Mouse (Mus musculus): ENCODE results near the gene Tmem200b. TPM values are rescaled to one million over a fixed set of nuclear protein-coding genes. Genes with fewer than 3 reads are reported as not detected.

The Tmem200b gene
- total and polyA plus RNA-seq, 2 experiments from 2014 or later = 0.33 to 2.5 TPM

DNA sequence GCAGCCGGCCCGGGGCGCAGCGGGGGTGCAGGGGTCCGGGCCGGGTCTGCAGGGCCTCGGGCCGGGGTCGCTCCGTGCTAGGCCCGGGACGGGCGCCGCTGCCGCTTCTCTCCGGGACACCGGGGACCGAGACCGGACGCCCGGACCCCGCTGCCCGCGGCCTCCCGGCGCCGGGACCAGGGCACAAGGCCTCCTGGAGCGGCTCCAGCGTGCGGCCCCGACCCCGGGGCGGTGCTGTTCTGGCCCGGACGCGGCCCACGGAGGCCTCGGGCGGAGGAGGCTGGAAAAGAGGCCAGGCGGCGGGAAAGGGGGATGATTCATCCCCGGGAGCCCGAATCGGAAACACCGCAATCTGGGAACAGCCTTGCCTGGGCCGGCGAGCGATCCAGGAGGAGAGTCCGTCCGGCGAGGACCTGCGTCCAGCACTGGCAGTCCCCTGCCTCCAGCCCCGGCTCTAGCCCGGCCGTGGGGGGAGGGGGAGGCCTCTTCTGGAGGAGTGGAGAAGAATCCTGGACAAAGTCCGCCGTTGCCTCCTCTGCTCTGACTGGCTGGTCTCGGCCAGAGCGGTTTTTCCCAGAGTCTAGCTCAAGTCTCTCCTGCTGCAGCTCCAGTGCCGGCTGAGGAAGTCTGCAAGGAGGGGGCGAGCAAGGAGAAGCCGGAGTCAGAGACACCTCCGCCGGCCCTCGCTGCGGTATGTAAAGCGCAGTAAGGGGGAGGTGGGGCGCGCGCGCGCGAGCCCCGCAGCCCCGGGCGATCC, 798 bp upstream of the Tmem200b start:
- peaks cover 67% of the 10 kb centered on the region for H3K27me3 ChIP-seq (ENCODE audit: insufficient read depth, low read length)
- ATAC-seq = 0 out of 2 replicates have a peak, but pooled peaks have one; percentile 10
- no peaks in the 10 kb centered on the region for H3K9me3 ChIP-seq (ENCODE audit: low read length)
- WGBS = under 1% methylated on average over 73 of the region's 76 CpGs
- H3K4me2 ChIP-seq (ENCODE audit: low read depth) = peak overlapping the region; percentile 80
- TF ChIP-seq CTCF (IDR thresholded peaks at IDR 0.05; ENCODE audit: low read depth) = no peak
- peak overlapping the region; percentile 49 for H3K4me3 ChIP-seq (ENCODE audit: low read depth, low read length)
- H3K36me3 ChIP-seq (ENCODE audit: insufficient read depth) = peaks cover 13% of the 10 kb centered on the region; the same call in 1 of the 2 replicates
- H3K9ac ChIP-seq = peak overlapping the region; percentile 35
- H3K4me1 ChIP-seq (ENCODE audit: insufficient read depth) = no peaks in the 10 kb centered on the region
- no peak overlapping the region for H3K27ac ChIP-seq (ENCODE audit: low read depth, low read length)
- DNase-seq = peak; percentile 16

DNA sequence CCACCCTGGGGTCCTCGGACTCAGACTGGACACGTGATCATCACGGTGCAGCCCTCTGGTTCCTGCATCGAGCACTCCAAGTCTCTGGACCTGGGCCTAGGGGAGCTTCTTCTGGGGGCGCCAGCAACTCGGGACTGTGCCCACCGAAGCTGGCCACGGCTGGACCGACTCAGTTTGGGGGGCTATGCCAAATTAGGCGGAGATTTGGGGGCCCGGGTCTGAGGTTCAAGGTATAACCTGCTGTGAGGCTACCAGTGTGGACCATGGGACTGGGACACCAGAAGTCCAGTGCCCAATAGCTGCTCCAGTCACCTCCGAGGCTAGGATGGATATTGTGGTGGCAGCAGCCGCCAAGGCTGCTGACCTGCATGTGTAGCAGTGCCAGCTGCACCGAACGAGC, 833 bp downstream of the Tmem200b start:
- Histone ChIP-seq H3K27ac (ENCODE audit: low read depth, low read length) (no peak overlapping the region), H3K27me3 (ENCODE audit: insufficient read depth, low read length) (peaks cover 51% of the 10 kb centered on the region), H3K4me1 (ENCODE audit: insufficient read depth) (no peaks in the 10 kb centered on the region), H3K9ac (no peak overlapping the region), H3K4me2 (ENCODE audit: low read depth) (no peak overlapping the region), H3K36me3 (ENCODE audit: insufficient read depth) (peaks cover 27% of the 10 kb centered on the region), H3K4me3 (ENCODE audit: low read depth, low read length) (peak overlapping the region; percentile 49; the same call in 1 of the 2 replicates), H3K9me3 (ENCODE audit: low read length) (no peaks in the 10 kb centered on the region)
- WGBS = 56% methylated on average over 15 of the region's 15 CpGs
- no peak for TF ChIP-seq CTCF (IDR thresholded peaks at IDR 0.05; ENCODE audit: low read depth)
- ATAC-seq (no peak), DNase-seq (no peak)

DNA sequence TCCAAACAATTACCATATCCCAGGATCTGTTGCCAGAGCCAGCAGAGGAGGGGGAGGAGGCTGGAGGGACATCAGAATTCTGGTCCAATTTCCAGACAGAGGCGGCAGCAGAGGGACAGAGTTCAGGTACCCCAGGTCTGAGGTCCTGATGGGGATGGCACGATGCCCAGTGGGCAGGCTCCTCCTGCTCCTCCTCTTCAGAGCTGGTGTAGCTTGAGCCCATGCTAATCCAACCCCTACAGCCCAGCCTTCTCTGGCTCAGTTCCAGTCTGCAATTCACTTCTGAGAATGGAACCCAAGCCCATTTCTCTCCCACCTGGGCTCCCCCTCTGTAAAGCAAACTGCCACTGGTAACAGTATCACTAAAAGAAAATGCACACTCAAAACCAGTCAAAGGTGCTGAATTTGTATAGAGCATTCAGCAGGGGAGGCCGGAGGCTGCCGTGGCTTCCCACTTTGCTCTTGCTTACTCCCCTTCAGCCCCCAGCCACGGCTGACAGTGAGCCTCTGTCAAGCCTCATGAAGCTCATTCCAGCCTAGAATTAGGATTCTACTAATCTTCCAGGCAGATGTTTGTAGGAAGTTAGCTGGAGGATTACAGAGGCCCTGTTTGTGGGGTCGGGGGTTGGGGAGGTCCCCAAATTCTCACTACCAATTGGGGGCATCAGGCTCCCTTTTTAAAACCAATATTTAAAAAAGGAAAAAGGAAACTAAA, 2.7 kb downstream of the Tmem200b start:
- Histone ChIP-seq H3K27me3 (ENCODE audit: insufficient read depth, low read length) (peaks cover 36% of the 10 kb centered on the region), H3K4me1 (ENCODE audit: insufficient read depth) (no peaks in the 10 kb centered on the region), H3K36me3 (ENCODE audit: insufficient read depth) (peaks cover 44% of the 10 kb centered on the region), H3K4me2 (ENCODE audit: low read depth) (no peak overlapping the region), H3K9me3 (ENCODE audit: low read length) (no peaks in the 10 kb centered on the region), H3K4me3 (ENCODE audit: low read depth, low read length) (no peak overlapping the region), H3K9ac (no peak overlapping the region), H3K27ac (ENCODE audit: low read depth, low read length) (no peak overlapping the region)
- TF ChIP-seq CTCF (IDR thresholded peaks at IDR 0.05; ENCODE audit: low read depth) = no peak
- no peak for DNase-seq
- no peak for ATAC-seq
- WGBS = 38% methylated on average over 6 of the region's 6 CpGs

DNA sequence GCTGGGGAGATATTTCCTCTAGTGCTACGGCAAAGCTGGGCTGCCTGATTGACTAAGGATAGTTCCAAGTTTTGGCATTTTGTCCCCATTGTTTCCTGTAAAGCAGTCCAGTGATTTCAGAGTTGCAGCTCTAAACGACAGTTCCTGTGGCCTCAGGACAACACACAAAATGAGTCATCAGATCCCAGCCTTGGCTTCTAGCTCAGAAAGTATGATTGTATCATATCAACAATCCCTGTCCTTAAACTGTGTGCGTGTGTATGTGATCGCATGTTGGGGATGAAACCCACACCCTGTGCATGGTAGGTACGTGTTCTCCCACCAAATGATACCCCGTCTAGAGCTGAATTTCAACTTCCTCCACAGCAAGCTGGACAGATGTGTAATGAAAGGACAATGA, 7.6 kb downstream of the Tmem200b start:
- Histone ChIP-seq H3K4me1 (ENCODE audit: insufficient read depth) (no peaks in the 10 kb centered on the region), H3K4me3 (ENCODE audit: low read depth, low read length) (no peak overlapping the region), H3K4me2 (ENCODE audit: low read depth) (no peak overlapping the region), H3K9ac (no peak overlapping the region), H3K27me3 (ENCODE audit: insufficient read depth, low read length) (no peaks in the 10 kb centered on the region), H3K27ac (ENCODE audit: low read depth, low read length) (no peak overlapping the region), H3K9me3 (ENCODE audit: low read length) (no peaks in the 10 kb centered on the region), H3K36me3 (ENCODE audit: insufficient read depth) (peaks cover 68% of the 10 kb centered on the region)
- no peak for TF ChIP-seq CTCF (IDR thresholded peaks at IDR 0.05; ENCODE audit: low read depth)
- ATAC-seq (no peak), DNase-seq (no peak)
- WGBS = 82% methylated on average over 6 of the region's 6 CpGs

DNA sequence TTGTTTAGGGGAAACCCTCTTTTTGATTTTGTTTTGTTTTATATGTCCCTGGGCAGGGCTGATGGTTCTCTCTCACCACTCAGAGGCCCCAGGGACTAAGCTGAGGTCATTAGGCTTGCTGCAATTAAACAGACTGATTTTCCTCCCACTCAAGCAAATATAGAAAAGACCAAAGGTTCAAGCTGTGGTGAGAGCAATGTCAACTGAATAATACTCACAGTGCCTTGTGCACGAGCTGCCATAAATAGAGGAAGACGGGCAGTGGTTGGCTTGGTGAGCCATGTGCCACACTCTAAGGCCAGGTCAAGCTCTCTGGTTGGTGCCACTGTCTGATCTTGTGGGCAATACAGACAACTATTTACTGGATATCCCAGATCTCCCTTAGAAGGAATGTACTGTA, 17.9 kb downstream of the Tmem200b start:
- Histone ChIP-seq H3K9ac (no peak overlapping the region), H3K9me3 (ENCODE audit: low read length) (no peaks in the 10 kb centered on the region), H3K36me3 (ENCODE audit: insufficient read depth) (peaks cover 15% of the 10 kb centered on the region), H3K4me3 (ENCODE audit: low read depth, low read length) (no peak overlapping the region), H3K27ac (ENCODE audit: low read depth, low read length) (no peak overlapping the region), H3K4me1 (ENCODE audit: insufficient read depth) (no peaks in the 10 kb centered on the region), H3K27me3 (ENCODE audit: insufficient read depth, low read length) (no peaks in the 10 kb centered on the region), H3K4me2 (ENCODE audit: low read depth) (no peak overlapping the region)
- ATAC-seq (no peak), DNase-seq (no peak)
- 67% methylated on average over 2 of the region's 2 CpGs for WGBS
- no peak for TF ChIP-seq CTCF (IDR thresholded peaks at IDR 0.05; ENCODE audit: low read depth)

DNA sequence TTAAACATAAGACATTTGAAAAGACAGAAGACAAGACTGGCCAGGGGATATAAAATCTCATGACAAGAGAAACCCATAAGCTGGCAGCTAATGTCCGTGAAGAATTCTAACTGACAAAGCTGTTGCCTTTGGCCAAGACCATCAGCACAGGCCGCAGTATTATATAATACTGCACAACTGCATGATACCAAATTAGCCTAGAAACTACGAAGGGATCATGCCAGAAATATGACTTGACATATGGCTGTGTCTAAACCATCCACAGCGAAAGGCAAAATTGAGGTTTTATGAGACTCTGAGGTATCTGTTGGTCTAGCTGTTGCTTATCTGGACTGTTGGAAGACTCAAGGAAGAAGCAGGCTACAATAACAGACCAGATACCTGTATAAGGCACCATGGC, 19.3 kb downstream of the Tmem200b start:
- no peak overlapping the region for H3K27ac ChIP-seq (ENCODE audit: low read depth, low read length)
- H3K36me3 ChIP-seq (ENCODE audit: insufficient read depth) = 0 out of 2 replicates have a peak, but pooled peaks cover 3% of the 10 kb centered on the region
- H3K9me3 ChIP-seq (ENCODE audit: low read length) = no peaks in the 10 kb centered on the region
- H3K4me3 ChIP-seq (ENCODE audit: low read depth, low read length) = no peak overlapping the region
- DNase-seq (no peak), ATAC-seq (no peak)
- H3K27me3 ChIP-seq (ENCODE audit: insufficient read depth, low read length) = no peaks in the 10 kb centered on the region
- H3K4me1 ChIP-seq (ENCODE audit: insufficient read depth) = no peaks in the 10 kb centered on the region
- WGBS = 85% methylated on average over 4 of the region's 4 CpGs
- no peak for TF ChIP-seq CTCF (IDR thresholded peaks at IDR 0.05; ENCODE audit: low read depth)
- H3K4me2 ChIP-seq (ENCODE audit: low read depth) = no peak overlapping the region
- H3K9ac ChIP-seq = no peak overlapping the region

DNA sequence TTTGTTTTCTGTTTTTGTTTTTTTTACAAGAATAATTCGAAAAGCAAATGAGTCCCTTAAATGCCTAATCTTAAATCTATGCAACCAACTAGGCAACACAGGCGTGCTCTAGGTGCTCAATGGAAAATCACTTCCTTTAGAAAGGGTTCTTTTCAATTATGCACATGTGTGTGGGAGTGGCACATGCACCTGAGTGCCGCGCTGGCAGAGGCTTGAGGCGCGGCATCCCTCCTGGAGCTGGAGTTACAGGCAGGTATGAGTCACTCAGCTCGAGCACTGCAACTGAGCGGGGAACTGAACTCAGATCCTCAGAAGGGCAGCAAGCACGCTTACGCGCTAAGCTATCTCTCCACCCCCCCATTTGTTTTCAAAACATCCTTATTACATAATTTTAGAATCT, 26.3 kb downstream of the Tmem200b start:
- Histone ChIP-seq H3K27ac (ENCODE audit: low read depth, low read length) (no peak overlapping the region), H3K4me2 (ENCODE audit: low read depth) (no peak overlapping the region), H3K4me3 (ENCODE audit: low read depth, low read length) (no peak overlapping the region), H3K9me3 (ENCODE audit: low read length) (no peaks in the 10 kb centered on the region), H3K9ac (no peak overlapping the region), H3K36me3 (ENCODE audit: insufficient read depth) (no peaks in the 10 kb centered on the region), H3K4me1 (ENCODE audit: insufficient read depth) (no peaks in the 10 kb centered on the region), H3K27me3 (ENCODE audit: insufficient read depth, low read length) (no peaks in the 10 kb centered on the region)
- 88% methylated on average over 11 of the region's 11 CpGs for WGBS
- no peak for ATAC-seq
- DNase-seq = no peak
- no peak for TF ChIP-seq CTCF (IDR thresholded peaks at IDR 0.05; ENCODE audit: low read depth)
